Mouse (Mus musculus) bone marrow macrophage, adult 2 months (primary cell): ENCODE measurements around the gene Kcnk5.

Source experiments
- CTCF ChIP-seq: IDR thresholded peaks from 2 replicates; pipeline ENCODE4 v1.5.1; 2012; ENCODE audit warnings: low read depth, mild to moderate bottlenecking, low read length, moderate library complexity
- POLR2A ChIP-seq: IDR thresholded peaks from 2 replicates; pipeline ENCODE4 v1.6.1; 2012; ENCODE audit warnings: mild to moderate bottlenecking, low read depth, low read length, borderline replicate concordance

- TF ChIP-seq CTCF (no peak), POLR2A (no peak)
These were observed 1.3 kb downstream of the Kcnk5 start for GRCm38 (mm10) chr14:20180304-20180703.
